Mouse (Mus musculus) right cerebral cortex, adult 18-20 months (tissue): Measurements from ENCODE around the gene Elf2.

ENCODE experiments used
- DNase-seq: peaks from one replicate; pipeline ENCODE4 v3.0.0; 2022; ENCODE audit warnings: mixed read lengths

Gene Elf2

GRCm38 (mm10) chr3:51277201-51278150, 63.0 kb downstream of the Elf2 start:
- peak; percentile 89 for DNase-seq

GRCm38 (mm10) chr3:51276421-51277111, 63.9 kb downstream of the Elf2 start:
- DNase-seq: peak; percentile 40

GRCm38 (mm10) chr3:51275956-51276398, 64.5 kb downstream of the Elf2 start:
- peak; percentile 99 for DNase-seq

DNA sequence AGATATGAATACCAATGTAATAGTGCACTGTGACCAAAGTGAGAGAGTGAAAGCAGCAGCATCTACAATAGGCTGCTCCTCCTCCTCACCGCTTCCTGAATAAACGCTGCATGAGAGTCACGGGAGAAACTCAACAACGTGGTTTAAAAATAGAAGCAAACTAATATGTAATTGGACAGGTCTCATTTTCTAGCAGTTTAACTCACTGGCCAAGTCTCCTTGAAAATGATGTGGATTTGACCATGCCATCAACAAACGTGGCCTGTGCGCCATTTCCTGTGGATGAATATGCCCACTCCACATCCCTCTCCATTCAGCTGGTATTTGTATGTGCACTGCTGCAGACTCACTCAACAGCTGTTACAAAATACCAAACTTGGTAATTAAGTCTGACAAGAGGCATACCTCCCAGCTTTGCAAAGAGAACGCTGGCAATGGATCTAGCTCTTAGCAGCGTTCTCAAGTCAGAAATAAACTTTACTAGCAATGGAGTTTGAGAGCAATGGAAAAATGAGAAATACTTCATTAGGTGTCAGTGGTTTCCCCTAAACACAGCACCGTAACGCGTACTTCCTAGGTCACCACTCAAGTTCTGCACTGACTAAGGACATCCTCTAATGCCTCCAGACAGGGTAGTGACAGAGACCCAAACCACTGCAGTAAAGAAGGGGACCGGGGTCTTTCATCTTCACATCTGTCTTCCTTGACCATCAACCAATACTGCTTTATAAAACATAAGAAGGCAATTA, 70.2 kb downstream of the Elf2 start:
- no peak for DNase-seq

DNA sequence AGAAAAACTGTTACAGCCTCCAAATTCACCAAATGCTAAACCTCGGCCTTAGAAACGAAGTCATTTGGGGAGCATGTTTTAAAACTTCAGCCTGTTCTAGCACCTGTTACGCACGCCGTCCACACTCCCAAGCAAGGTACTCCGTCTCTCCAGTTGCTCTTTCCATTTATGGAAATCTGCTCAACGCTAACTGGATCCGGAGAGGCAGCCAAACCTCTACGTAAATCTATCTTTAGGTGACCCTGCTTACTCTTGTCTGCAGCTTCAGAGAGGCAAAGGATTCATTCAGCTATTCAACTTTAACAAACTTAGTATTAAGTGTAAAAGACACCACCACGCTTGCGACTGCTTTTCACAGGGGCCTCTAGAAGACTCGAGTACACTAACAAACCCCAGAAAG, 72.0 kb downstream of the Elf2 start:
- no peak for DNase-seq

DNA sequence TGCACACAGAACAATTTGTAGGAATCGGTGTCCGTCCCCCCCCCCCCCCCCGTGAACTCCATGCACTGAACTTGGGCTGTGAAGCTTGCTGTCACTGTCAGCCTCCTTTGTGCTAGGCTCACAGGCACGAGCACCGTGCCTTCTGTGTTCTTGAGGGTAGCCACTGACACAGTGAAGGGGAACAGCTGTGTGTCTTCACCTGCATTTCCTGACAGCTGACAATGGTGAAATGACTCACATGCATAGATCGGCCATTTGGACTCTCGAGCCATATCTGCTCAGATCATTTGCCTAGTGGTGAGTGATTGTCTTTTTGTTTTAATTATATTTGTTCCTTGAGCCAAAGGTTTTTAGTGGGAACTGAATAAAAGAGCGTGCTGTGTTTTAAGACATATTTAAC, 77.5 kb downstream of the Elf2 start:
- DNase-seq: no peak

DNA sequence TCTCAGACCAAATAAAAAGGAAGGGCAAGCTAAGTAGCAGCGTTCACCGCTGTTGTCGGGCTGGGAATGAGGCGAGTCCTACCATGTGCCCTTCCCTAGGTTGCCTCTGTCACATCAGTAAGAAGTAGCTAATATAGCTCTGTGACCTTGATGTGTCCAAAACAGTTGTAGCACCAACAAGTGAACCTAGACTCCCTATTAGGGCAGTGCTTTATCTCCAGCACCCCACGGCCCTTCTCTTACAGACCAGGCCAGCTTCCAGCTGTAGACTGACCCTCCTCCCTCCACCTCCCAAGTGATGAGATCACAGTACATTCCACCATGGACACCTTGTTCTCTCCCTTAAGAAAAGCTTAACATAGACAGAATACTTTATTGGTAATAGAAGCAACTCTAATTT, 82.4 kb downstream of the Elf2 start:
- no peak for DNase-seq

DNA sequence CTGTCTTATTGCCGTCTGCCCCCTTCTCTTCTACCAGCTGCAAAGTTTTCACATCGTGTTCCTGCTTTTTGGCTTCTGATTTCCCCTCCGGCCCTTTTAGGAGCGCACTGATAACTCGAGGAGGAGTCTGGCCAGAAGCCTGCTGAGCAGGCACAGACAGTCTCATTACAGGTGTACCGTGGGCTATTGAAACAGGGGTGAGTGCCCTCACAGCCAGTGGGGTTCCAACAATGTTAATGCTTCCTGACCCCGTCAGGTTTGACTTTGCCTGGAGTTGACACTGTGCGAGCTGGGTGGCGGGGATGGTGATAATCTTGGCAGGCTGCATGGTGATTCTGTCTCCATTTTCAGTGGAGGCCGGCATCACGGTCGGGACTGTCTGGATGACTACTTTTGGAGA, 84.0 kb downstream of the Elf2 start:
- no peak for DNase-seq

DNA sequence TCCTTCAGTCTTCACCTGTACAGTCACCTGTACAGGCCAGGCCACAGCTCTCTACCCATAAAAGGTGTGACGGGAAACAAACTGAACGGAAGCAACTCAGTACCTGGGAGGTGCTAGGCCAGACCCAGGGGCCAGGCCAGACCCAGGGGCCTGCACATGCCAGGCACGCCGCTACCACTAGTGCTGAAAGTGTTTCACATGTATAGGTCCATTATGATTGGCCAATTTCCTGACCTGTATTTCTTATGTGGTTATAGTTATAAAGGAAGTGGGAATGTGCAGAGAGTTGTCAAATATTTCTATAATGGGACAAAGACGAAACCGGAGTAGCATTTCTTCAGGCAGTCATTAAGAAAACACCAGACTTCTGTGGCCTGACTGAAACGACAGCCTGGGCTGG, 85.7 kb downstream of the Elf2 start:
- DNase-seq: no peak

- no peak for DNase-seq
These were observed 87.6 kb downstream of the Elf2 start for GRCm38 (mm10) chr3:51252689-51253402.

GRCm38 (mm10) chr3:51252223-51252622, 88.2 kb downstream of the Elf2 start:
- no peak for DNase-seq

- DNase-seq: no peak
These were observed 89.4 kb downstream of the Elf2 start for GRCm38 (mm10) chr3:51251057-51251456.

DNA sequence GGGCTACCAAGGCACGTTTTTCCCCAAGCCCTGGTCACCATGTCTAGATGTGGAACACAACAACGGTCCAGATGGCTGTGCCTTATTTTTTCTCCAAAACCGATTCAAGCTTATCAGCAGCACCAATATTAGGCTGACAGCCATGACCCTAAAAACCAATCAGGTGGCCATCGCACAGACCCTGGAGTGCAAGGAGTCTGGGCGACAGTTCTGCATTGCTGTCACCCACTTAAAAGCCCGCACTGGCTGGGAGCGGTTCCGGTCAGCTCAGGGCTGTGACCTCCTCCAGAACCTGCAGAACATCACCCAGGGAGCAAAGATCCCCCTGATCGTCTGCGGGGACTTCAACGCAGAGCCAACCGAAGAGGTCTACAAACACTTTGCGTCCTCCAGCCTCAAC, 90.6 kb downstream of the Elf2 start:
- DNase-seq: no peak

- DNase-seq: no peak
These were observed 91.0 kb downstream of the Elf2 start for GRCm38 (mm10) chr3:51249460-51249859.

DNA sequence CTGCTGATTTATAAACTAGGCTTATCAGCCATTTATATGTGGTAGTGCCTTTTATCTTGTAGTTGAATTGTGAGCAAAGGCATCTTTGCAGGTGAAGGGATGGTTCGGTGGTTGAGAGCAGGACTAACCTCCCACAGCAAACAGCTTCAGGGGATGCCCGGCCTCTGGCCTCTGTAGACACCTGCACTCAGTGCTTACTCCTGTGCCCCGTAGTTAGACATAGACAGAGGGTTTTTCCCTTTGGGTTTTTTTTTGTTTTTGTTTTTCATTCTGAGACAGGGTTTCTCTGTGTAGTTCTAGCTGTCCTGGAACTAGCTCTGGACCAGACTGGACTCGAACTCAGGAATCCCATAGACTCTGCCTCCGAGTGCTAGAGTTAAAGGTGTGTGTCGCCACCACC, 91.9 kb downstream of the Elf2 start:
- DNase-seq: no peak

- no peak for DNase-seq
These were observed 92.8 kb downstream of the Elf2 start for GRCm38 (mm10) chr3:51247704-51248103.

- no peak for DNase-seq
These were observed 100.9 kb downstream of the Elf2 start for GRCm38 (mm10) chr3:51239541-51239940.

DNA sequence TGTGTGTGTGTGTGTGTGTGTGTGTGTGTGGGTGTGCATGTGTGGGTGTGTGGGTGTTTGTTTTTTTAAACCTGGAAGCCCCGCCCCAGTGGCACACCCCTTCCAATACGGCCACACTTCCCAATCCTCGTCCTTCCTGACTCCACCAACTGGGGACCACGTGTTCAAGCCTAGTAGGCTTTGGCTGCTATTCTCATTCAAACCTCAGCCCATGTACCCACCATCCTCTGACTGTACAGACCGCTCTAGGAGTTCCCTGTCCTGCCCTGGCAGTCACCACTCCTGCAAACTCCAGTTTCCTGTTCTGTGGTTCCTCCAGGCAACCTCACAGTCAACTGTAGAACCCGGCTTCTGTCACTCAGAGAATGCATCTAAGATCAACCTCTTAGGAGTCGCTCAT, 101.9 kb downstream of the Elf2 start:
- no peak for DNase-seq

- no peak for DNase-seq
These were observed 105.8 kb downstream of the Elf2 start for GRCm38 (mm10) chr3:51234752-51235055.

GRCm38 (mm10) chr3:51233918-51234751, 106.3 kb downstream of the Elf2 start:
- DNase-seq: peak; percentile 71

GRCm38 (mm10) chr3:51233474-51233873, 107.0 kb downstream of the Elf2 start:
- no peak for DNase-seq
